Mouse (Mus musculus): ENCODE measurements at regions not wholly inside any gene's neighbourhood (a gene's known extent, or its start where the extent isn't known, plus 50 kb on each side); places are given as distances from the start of the nearest gene placed in this dataset.
A peak's percentile ranks its signal among the peaks of the same experiment; 100 is the strongest.
"Not testable (repeated sequence)": the region's sequence is repeated elsewhere in the genome, so short reads cannot be mapped to it uniquely, and the experiment has no call there.

DNA sequence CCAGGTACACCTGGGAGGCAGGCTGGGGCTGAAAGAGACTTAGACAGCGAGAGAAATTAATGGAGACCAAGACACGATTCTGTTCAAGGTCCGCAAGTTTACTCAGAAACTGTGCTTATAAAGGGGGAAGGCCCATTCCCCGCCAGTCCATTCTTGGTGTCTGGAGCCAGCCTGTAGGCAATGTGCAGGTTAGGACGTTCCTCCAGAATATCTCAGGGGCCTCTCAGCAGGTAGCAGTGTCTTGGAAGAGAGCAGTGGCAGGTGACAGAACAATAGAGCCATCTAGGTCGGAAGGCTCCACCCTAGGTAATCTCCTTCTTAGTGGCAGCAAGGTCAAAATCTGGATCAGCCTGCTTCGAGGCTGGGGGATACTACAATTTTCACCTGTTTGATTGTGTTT, 147.6 kb upstream of the Gm37988 start:
- ATAC-seq (ENCODE audit: low read depth); H3K4me2 ChIP-seq (ENCODE audit: low read depth, low read length); H3K27ac ChIP-seq (replicated peaks; ENCODE audit: low read depth, low read length); H3K36me3 ChIP-seq (ENCODE audit: control insufficient read depth, insufficient read depth, low read length); H3K9me3 ChIP-seq (ENCODE audit: control insufficient read depth, low read length); H3K27me3 ChIP-seq (replicated peaks; ENCODE audit: control insufficient read depth, insufficient read depth, low read length); H3K4me1 ChIP-seq (ENCODE audit: control insufficient read depth, insufficient read depth, low read length); DNase-seq (ENCODE audit: low spot score); H3K9ac ChIP-seq (ENCODE audit: low read depth, low read length); H3K4me3 ChIP-seq (ENCODE audit: low read depth, low read length): not testable (repeated sequence)
- WGBS: 76% methylated on average over 7 of the region's 7 CpGs

DNA sequence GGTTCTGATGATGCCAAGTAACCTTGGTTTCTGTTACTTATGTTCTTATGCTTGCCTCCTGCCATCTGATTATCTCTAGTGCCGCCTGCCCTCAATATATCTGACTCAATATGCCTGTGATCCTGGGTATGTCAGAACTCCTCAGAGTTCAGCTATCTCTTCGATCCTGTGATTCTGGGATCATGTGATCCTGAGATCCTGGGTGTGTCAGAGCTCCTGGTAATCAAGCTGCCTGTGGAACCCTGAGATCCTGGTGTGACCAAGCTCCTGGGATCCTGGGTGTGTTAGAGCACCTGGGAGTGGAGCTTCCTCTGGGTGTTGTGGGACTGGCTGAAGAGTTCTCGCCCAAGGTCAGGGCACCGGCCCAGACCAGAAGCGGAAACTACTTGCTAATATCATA, 147.1 kb upstream of the Gm37988 start:
- H3K4me2 ChIP-seq (ENCODE audit: low read depth, low read length); DNase-seq (ENCODE audit: low spot score); H3K9ac ChIP-seq (ENCODE audit: low read depth, low read length); H3K4me3 ChIP-seq (ENCODE audit: low read depth, low read length); H3K27me3 ChIP-seq (replicated peaks; ENCODE audit: control insufficient read depth, insufficient read depth, low read length); H3K27ac ChIP-seq (replicated peaks; ENCODE audit: low read depth, low read length); H3K36me3 ChIP-seq (ENCODE audit: control insufficient read depth, insufficient read depth, low read length); H3K4me1 ChIP-seq (ENCODE audit: control insufficient read depth, insufficient read depth, low read length); H3K9me3 ChIP-seq (ENCODE audit: control insufficient read depth, low read length); ATAC-seq (ENCODE audit: low read depth): not testable (repeated sequence)
- 89% methylated on average over 5 of the region's 5 CpGs for WGBS

DNA sequence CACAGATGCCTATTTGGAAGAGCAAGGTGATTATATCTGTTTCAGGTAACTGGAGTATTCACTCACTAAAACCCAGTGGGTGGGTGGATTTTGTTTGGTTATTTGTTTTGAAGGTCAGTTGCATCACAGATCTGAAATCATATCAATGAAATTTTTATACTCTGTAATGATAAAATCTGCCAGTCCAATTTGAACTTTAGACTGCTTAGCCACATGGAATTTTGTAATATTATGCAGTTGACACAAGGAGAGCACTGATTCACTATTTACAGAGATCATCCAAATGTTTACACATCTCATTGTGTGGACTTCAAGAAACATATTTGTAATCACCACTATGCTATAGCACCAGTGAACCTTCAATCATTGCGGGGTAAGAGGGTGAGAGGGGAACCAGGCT, 145.9 kb upstream of the Gm37988 start:
- Histone ChIP-seq H3K9me3 (ENCODE audit: control insufficient read depth, low read length) (no peaks in the 10 kb centered on the region), H3K9ac (ENCODE audit: low read depth, low read length) (no peak overlapping the region), H3K4me3 (ENCODE audit: low read depth, low read length) (no peak overlapping the region), H3K4me1 (ENCODE audit: control insufficient read depth, insufficient read depth, low read length) (no peaks in the 10 kb centered on the region), H3K4me2 (ENCODE audit: low read depth, low read length) (no peak overlapping the region), H3K36me3 (ENCODE audit: control insufficient read depth, insufficient read depth, low read length) (no peaks in the 10 kb centered on the region), H3K27ac (replicated peaks; ENCODE audit: low read depth, low read length) (no peak overlapping the region), H3K27me3 (replicated peaks; ENCODE audit: control insufficient read depth, insufficient read depth, low read length) (no peaks in the 10 kb centered on the region)
- ATAC-seq (ENCODE audit: low read depth): no peak
- DNase-seq (ENCODE audit: low spot score): no peak
- WGBS: 95% methylated on average over 1 of the region's 1 CpGs

DNA sequence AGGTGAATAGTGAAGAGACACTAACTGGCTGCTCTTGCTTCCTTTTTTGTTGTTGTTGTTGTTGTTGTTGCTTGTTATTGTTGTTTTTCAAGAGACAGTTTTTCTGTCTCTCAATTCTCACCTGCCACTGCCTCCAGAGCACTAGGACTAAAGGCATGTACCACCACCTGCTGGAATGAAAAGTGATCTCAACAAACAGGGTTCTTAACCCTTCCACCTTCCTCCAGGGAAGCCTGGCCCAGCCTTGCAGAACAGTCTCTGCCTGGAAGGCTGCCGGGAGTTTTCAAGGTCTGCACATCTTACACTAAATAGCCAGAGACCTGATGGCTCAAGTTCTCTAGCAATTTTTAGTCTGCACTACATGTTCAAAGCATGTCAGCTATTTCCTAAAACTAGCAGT, 138.0 kb upstream of the Gm37988 start:
- H3K4me3 ChIP-seq (ENCODE audit: low read depth, low read length): no peak overlapping the region
- DNase-seq (ENCODE audit: low spot score): no peak
- WGBS: 40% methylated on average over 1 of the region's 1 CpGs

DNA sequence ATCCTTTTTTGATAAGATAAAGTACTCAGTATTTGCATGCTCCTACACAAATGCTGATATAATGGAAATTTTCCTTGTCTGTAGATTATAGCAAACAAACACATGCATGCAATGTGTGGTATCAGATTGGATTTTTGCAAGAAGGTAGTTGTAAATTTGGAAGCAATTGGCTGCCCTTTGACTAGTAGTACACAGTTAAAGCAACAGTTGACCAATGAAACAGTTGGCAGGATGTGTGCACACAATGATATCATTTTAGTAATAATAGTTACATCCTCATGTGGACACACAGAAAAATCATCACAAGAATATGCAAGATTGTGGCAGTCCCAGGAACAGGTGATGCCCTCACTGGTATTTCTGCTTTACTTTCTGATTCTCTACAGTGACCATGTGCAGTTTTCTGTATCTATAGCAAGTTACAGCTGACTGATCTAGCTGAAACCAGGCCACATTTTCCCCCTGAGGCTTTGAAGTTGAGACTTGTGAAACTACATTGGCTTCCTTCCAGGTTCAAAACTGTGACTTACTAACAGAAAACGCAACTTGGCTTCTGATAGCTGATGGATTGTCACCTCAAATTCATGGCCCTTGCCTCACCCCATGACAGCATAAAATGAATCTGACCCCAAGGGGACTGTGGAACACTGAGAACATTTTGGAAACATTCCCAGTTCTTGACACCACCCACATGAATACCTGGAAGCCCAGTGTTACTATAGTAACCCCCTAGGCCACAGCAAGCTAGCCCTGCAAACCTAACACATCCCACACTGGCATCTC, 136.3 kb upstream of the Gm37988 start:
- Histone ChIP-seq H3K9ac (ENCODE audit: low read depth, low read length) (no peak overlapping the region), H3K36me3 (ENCODE audit: control insufficient read depth, insufficient read depth, low read length) (no peaks in the 10 kb centered on the region), H3K27ac (replicated peaks; ENCODE audit: low read depth, low read length) (no peak overlapping the region), H3K9me3 (ENCODE audit: control insufficient read depth, low read length) (no peaks in the 10 kb centered on the region), H3K4me3 (ENCODE audit: low read depth, low read length) (no peak overlapping the region), H3K27me3 (replicated peaks; ENCODE audit: control insufficient read depth, insufficient read depth, low read length) (no peaks in the 10 kb centered on the region), H3K4me2 (ENCODE audit: low read depth, low read length) (no peak overlapping the region), H3K4me1 (ENCODE audit: control insufficient read depth, insufficient read depth, low read length) (0 out of 2 replicates have a peak, but pooled peaks cover 5% of the 10 kb centered on the region)
- DNase-seq (ENCODE audit: low spot score) (peak; percentile 58), ATAC-seq (ENCODE audit: low read depth) (peak; percentile 71)
- WGBS: 14% methylated on average over 1 of the region's 1 CpGs

More for the DNA sequence above, 138.0 kb upstream of the Gm37988 start:
- H3K9ac ChIP-seq (ENCODE audit: low read depth, low read length): no peak overlapping the region
- 0 out of 2 replicates have a peak, but pooled peaks cover 5% of the 10 kb centered on the region for H3K4me1 ChIP-seq (ENCODE audit: control insufficient read depth, insufficient read depth, low read length)
- H3K9me3 ChIP-seq (ENCODE audit: control insufficient read depth, low read length): no peaks in the 10 kb centered on the region
- H3K27ac ChIP-seq (replicated peaks; ENCODE audit: low read depth, low read length): no peak overlapping the region
- no peak for ATAC-seq (ENCODE audit: low read depth)
- no peaks in the 10 kb centered on the region for H3K27me3 ChIP-seq (replicated peaks; ENCODE audit: control insufficient read depth, insufficient read depth, low read length)
- H3K4me2 ChIP-seq (ENCODE audit: low read depth, low read length): no peak overlapping the region
- no peaks in the 10 kb centered on the region for H3K36me3 ChIP-seq (ENCODE audit: control insufficient read depth, insufficient read depth, low read length)

DNA sequence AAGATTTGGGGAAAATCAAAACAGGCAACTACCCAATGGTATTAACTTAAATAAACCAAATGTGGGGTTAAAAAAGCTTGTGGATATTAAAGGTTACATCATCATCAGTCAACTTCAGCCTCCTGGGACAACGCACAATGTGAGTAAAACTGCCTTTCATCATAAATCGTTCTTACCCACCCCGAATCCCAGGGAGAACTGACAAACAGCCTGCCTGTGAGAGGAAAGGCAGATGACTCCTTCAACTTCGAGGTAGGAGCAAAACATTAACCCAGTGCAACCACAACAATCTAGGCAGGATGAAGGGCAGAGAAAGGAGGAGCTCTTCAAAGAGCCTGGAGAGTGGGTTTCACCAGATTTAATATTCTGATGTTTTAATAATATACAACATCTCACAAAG, 135.3 kb upstream of the Gm37988 start:
- Histone ChIP-seq H3K9ac (ENCODE audit: low read depth, low read length) (no peak overlapping the region), H3K9me3 (ENCODE audit: control insufficient read depth, low read length) (no peaks in the 10 kb centered on the region), H3K4me1 (ENCODE audit: control insufficient read depth, insufficient read depth, low read length) (0 out of 2 replicates have a peak, but pooled peaks cover 5% of the 10 kb centered on the region), H3K36me3 (ENCODE audit: control insufficient read depth, insufficient read depth, low read length) (no peaks in the 10 kb centered on the region), H3K27me3 (replicated peaks; ENCODE audit: control insufficient read depth, insufficient read depth, low read length) (no peaks in the 10 kb centered on the region), H3K4me3 (ENCODE audit: low read depth, low read length) (no peak overlapping the region), H3K4me2 (ENCODE audit: low read depth, low read length) (no peak overlapping the region), H3K27ac (replicated peaks; ENCODE audit: low read depth, low read length) (no peak overlapping the region)
- DNase-seq (ENCODE audit: low spot score): no peak
- no peak for ATAC-seq (ENCODE audit: low read depth)
- WGBS: 54% methylated on average over 4 of the region's 4 CpGs

DNA sequence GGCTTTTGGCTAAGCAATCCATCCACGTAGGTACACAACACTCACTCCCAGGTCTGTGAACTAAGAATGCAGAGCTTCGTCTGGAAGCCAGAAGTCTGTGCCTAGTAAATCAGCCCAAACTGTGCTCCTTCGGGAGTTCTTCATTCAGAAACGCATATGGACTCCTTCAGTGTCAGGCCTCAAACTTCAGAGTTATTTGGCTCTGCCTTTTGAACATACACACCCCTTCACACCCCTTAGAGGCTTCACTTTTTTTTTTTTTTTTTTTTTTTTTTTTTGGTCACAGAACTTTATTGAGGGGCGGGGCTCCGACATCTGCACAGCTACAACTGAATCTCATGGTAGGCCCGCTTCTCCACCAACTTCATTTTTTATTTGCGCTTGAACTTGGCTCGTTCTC, 120.1 kb upstream of the Gm37988 start:
- H3K27me3 ChIP-seq (replicated peaks; ENCODE audit: control insufficient read depth, insufficient read depth, low read length): no peaks in the 10 kb centered on the region
- no peak for ATAC-seq (ENCODE audit: low read depth)
- no peaks in the 10 kb centered on the region for H3K9me3 ChIP-seq (ENCODE audit: control insufficient read depth, low read length)
- no peak overlapping the region for H3K27ac ChIP-seq (replicated peaks; ENCODE audit: low read depth, low read length)
- no peak for DNase-seq (ENCODE audit: low spot score)
- no peak overlapping the region for H3K4me2 ChIP-seq (ENCODE audit: low read depth, low read length)
- no peak overlapping the region for H3K4me3 ChIP-seq (ENCODE audit: low read depth, low read length)
- WGBS: 74% methylated on average over 9 of the region's 9 CpGs
- no peaks in the 10 kb centered on the region for H3K36me3 ChIP-seq (ENCODE audit: control insufficient read depth, insufficient read depth, low read length)
- H3K9ac ChIP-seq (ENCODE audit: low read depth, low read length): no peak overlapping the region
- no peaks in the 10 kb centered on the region for H3K4me1 ChIP-seq (ENCODE audit: control insufficient read depth, insufficient read depth, low read length)

DNA sequence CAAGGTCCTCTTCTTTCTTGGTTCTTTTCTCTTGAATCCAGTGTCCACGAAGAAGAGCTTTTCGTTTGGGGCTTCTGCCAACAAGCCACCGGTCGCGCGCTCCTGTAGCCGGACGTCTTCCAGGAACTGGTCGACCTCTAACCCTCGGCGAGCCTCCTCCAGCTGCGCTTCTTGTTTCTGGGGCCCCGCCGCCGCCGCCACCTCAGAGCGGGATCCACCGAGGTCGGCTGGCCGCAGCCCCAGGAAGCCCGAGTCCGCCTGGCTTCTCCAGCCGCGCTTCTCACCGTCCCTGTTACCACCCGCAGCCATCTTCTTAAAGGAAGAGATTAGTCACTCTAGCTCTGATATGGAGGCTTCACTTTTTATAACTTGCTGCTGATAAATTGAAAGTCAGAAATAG, 118.6 kb upstream of the Gm37988 start:
- WGBS: 22% methylated on average over 26 of the region's 26 CpGs
- peak overlapping the region; percentile 22; the same call in 1 of the 2 replicates for H3K4me3 ChIP-seq (ENCODE audit: low read depth, low read length)
- no peak for DNase-seq (ENCODE audit: low spot score)
- no peaks in the 10 kb centered on the region for H3K9me3 ChIP-seq (ENCODE audit: control insufficient read depth, low read length)
- H3K27me3 ChIP-seq (replicated peaks; ENCODE audit: control insufficient read depth, insufficient read depth, low read length): no peaks in the 10 kb centered on the region
- 0 out of 2 replicates have a peak overlapping the region, but pooled peaks have one; percentile 30 for H3K9ac ChIP-seq (ENCODE audit: low read depth, low read length)
- ATAC-seq (ENCODE audit: low read depth): no peak
- H3K4me1 ChIP-seq (ENCODE audit: control insufficient read depth, insufficient read depth, low read length): no peaks in the 10 kb centered on the region
- no peak overlapping the region for H3K27ac ChIP-seq (replicated peaks; ENCODE audit: low read depth, low read length)
- no peaks in the 10 kb centered on the region for H3K36me3 ChIP-seq (ENCODE audit: control insufficient read depth, insufficient read depth, low read length)
- peak overlapping the region; percentile 36 for H3K4me2 ChIP-seq (ENCODE audit: low read depth, low read length)

DNA sequence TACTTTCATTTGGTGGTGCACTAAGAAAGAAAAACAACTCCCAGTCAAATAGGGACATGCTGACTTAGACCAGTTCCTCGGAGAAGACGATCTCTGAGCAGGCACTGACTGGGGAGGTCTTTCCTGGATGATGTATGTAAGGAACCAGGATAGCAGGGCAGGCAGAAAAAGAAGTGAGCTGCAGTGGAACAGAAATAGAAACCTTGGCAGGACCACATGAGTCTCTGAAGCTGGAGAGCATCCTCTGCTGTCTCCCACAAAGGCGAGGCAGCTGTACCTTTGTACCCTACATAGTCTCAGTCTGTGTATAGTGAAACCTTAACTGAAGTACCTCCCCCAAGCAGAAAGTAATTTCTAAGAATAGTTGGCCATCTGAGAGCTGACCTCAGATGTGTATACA, 104.4 kb upstream of the Gm37988 start:
- H3K4me1 ChIP-seq (ENCODE audit: control insufficient read depth, insufficient read depth, low read length): no peaks in the 10 kb centered on the region
- no peak for ATAC-seq (ENCODE audit: low read depth)
- H3K9ac ChIP-seq (ENCODE audit: low read depth, low read length): no peak overlapping the region
- WGBS: 75% methylated on average over 3 of the region's 3 CpGs
- H3K4me3 ChIP-seq (ENCODE audit: low read depth, low read length): no peak overlapping the region
- no peak for DNase-seq (ENCODE audit: low spot score)
- H3K27me3 ChIP-seq (replicated peaks; ENCODE audit: control insufficient read depth, insufficient read depth, low read length): no peaks in the 10 kb centered on the region
- no peak overlapping the region for H3K4me2 ChIP-seq (ENCODE audit: low read depth, low read length)
- H3K9me3 ChIP-seq (ENCODE audit: control insufficient read depth, low read length): no peaks in the 10 kb centered on the region
- H3K27ac ChIP-seq (replicated peaks; ENCODE audit: low read depth, low read length): no peak overlapping the region
- no peaks in the 10 kb centered on the region for H3K36me3 ChIP-seq (ENCODE audit: control insufficient read depth, insufficient read depth, low read length)

Measured in embryonic facial prominence, embryonic 14.5 days (tissue).